Mouse (Mus musculus) heart, embryonic 13.5 days (tissue): ENCODE measurements at regions not wholly inside any gene's neighbourhood (a gene's known extent, or its start where the extent isn't known, plus 50 kb on each side); places are given as distances from the start of the nearest gene placed in this dataset.

Source experiments
- ATAC-seq: fragments of 200-750 bp; cut with Nextera tagmentation; 2 replicates; pipeline ENCODE4 v1.8.0; 2017; ENCODE audit warnings: moderate TSS enrichment; ENCODE audit not compliant: insufficient number of reproducible peaks, low FRiP score, low TSS enrichment; ENCODE audit errors: extremely low read depth
- H3K27ac ChIP-seq: fragments of 300-500 bp; sonication (generic); replicated peaks from 2 replicates; pipeline ENCODE4 v1.5.1; 2015; ENCODE audit warnings: moderate library complexity, mild to moderate bottlenecking, inconsistent platforms
- H3K27me3 ChIP-seq: fragments of 300-500 bp; sonication (generic); replicated peaks from 2 replicates; pipeline ENCODE4 v1.6.1; 2015; ENCODE audit warnings: mild to moderate bottlenecking, inconsistent platforms
- H3K36me3 ChIP-seq: fragments of 300-500 bp; sonication (generic); 2 replicates; pipeline ENCODE4 v1.6.1; 2015; ENCODE audit warnings: mild to moderate bottlenecking, inconsistent platforms
- H3K4me1 ChIP-seq: fragments of 300-500 bp; sonication (generic); 2 replicates; pipeline ENCODE4 v1.6.1; 2015; ENCODE audit warnings: inconsistent platforms
- H3K4me2 ChIP-seq: fragments of 300-500 bp; sonication (generic); 2 replicates; pipeline ENCODE4 v1.6.1; 2015; ENCODE audit warnings: inconsistent platforms, mild to moderate bottlenecking, moderate library complexity
- H3K4me3 ChIP-seq: fragments of 300-500 bp; sonication (generic); 2 replicates; pipeline ENCODE4 v1.5.1; 2015; ENCODE audit warnings: moderate library complexity, mild to moderate bottlenecking, inconsistent platforms
- H3K9ac ChIP-seq: fragments of 300-500 bp; sonication (generic); 2 replicates; pipeline ENCODE4 v1.6.1; 2015; ENCODE audit warnings: inconsistent platforms, mild to moderate bottlenecking, moderate library complexity
- H3K9me3 ChIP-seq: fragments of 300-500 bp; sonication (generic); 2 replicates; pipeline ENCODE4 v1.6.1; 2016; ENCODE audit warnings: inconsistent platforms
- WGBS: fragments of 180-500 bp; shearing (Covaris S2); methylation state at CpG from one replicate; pipeline ENCODE4 v1.1.7; 2015; ENCODE audit warnings: mixed read lengths; 5-methylcytosine and 5-hydroxymethylcytosine counted together

DNA sequence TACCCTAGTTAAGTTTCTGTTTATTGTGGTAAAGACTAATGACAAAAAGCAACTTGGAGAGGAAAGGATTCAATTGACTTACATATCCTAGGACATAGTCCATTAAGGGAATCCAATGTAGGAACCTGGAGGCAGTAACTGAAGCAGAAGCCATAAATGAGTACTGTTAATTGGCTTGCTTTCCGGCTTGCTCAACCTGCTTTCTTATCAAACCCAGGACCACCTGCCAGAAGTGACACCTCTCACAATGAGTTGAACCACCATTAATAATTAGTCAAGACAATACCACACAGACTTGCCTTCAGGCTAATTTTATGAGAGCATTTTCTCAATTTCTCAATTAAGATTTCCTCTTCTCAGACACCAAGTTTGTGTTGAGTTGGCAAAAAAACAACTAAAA lies 148.8 kb downstream of the Ccser2 start:
- Histone ChIP-seq H3K27me3 (no peaks in the 10 kb centered on the region), H3K4me3 (no peak overlapping the region), H3K9me3 (no peaks in the 10 kb centered on the region), H3K36me3 (no peaks in the 10 kb centered on the region), H3K4me1 (no peaks in the 10 kb centered on the region), H3K9ac (no peak overlapping the region), H3K4me2 (no peak overlapping the region), H3K27ac (no peak overlapping the region)
- no peak for ATAC-seq
- 83% methylated on average over 1 of the region's 1 CpGs for WGBS

DNA sequence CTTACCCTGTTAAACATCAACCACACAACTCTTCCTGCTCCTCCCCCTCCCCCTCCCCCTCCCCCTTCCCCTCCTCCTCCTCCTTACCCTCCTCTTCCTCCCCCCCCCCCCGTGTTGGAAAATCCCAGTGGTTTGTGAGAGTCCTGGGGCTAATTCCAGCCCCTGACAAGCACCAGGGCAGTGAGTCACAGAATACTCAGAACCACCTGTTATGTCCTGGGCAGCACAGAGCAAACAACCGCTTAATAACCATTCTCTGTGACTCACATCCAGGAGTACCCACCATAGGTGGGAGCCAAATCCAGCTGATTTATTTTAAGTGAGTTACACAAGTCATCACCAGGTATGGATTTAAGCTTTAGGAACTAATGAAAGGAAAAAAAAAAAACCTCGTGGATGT lies 166.2 kb downstream of the Ccser2 start:
- no peak overlapping the region for H3K4me3 ChIP-seq
- no peak overlapping the region for H3K9ac ChIP-seq
- 80% methylated on average over 2 of the region's 3 CpGs for WGBS
- H3K27me3 ChIP-seq = no peaks in the 10 kb centered on the region
- H3K36me3 ChIP-seq = no peaks in the 10 kb centered on the region
- no peak overlapping the region for H3K4me2 ChIP-seq
- H3K9me3 ChIP-seq = no peaks in the 10 kb centered on the region
- no peak overlapping the region for H3K27ac ChIP-seq
- H3K4me1 ChIP-seq = 0 out of 2 replicates have a peak, but pooled peaks cover 5% of the 10 kb centered on the region
- ATAC-seq = no peak

DNA sequence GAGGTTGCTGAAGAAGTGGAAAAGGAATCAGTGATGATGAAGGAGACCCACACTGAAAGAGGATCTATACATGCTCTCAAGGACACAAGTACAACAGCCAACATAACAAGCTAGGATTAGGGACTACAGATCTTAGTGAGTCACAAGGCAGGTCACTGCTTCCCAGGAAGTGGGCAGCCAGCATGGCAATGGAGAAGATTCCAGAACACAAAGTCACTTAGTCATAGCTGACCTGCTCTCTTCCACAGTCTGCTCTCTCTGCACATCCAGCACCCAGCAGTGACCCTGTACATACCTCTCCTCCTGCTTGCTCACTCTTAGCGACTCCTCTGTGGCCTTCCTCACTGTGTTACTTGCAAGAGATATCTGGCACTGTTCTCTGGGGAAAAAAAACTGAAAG lies 168.8 kb downstream of the Ccser2 start:
- Histone ChIP-seq H3K4me3 (no peak overlapping the region), H3K27me3 (no peaks in the 10 kb centered on the region), H3K9ac (no peak overlapping the region), H3K4me2 (no peak overlapping the region), H3K27ac (no peak overlapping the region), H3K36me3 (no peaks in the 10 kb centered on the region), H3K9me3 (no peaks in the 10 kb centered on the region), H3K4me1 (0 out of 2 replicates have a peak, but pooled peaks cover 5% of the 10 kb centered on the region)
- 70% methylated on average over 1 of the region's 1 CpGs for WGBS
- no peak for ATAC-seq

DNA sequence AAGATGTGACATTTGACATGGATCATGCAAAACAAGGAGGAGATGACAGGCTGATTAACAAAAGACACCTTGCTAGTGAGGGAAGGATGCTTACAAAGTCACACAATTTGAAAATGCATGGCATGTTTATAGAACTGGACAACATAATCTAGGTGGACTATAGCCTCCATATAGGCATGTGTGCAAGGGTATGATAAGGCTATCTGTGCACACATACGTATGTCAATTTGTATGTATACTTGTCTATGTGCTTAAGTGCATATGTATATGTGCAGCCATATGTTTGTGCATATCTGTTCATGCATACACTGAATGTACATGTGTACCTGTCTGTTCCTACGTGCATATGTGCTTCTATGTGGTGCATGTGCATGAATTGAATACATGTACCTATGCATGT lies 186.7 kb downstream of the Ccser2 start:
- Histone ChIP-seq H3K36me3 (no peaks in the 10 kb centered on the region), H3K27ac (no peak overlapping the region), H3K4me3 (no peak overlapping the region), H3K4me1 (no peaks in the 10 kb centered on the region), H3K9ac (no peak overlapping the region), H3K4me2 (no peak overlapping the region), H3K9me3 (no peaks in the 10 kb centered on the region), H3K27me3 (no peaks in the 10 kb centered on the region)
- no peak for ATAC-seq
- WGBS = 76% methylated on average over 2 of the region's 2 CpGs

DNA sequence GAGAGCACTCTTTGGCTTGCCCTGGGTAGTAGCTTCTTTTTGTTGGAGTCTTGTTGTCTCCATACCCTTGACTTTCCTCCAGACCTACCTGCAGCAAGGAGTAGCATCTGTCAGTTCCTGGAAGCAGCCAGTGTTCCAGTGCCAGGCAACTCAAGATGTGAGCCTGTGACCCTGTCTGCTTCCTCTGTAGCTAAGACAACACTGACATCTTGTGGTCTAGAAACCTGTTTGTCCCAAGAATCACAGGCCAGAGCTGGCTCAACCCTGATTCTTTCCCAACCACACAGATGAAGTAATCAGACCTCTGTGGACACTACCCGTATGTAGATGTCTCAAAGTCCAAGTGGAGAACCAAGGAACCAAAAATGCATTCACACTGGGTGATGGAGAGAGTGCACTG lies 189.6 kb downstream of the Ccser2 start:
- Histone ChIP-seq H3K4me3 (no peak overlapping the region), H3K9ac (no peak overlapping the region), H3K36me3 (no peaks in the 10 kb centered on the region), H3K4me2 (no peak overlapping the region), H3K4me1 (peaks cover 4% of the 10 kb centered on the region; the same call in 1 of the 2 replicates), H3K9me3 (no peaks in the 10 kb centered on the region), H3K27me3 (no peaks in the 10 kb centered on the region), H3K27ac (no peak overlapping the region)
- ATAC-seq = no peak
- 43% methylated on average over 1 of the region's 1 CpGs for WGBS

DNA sequence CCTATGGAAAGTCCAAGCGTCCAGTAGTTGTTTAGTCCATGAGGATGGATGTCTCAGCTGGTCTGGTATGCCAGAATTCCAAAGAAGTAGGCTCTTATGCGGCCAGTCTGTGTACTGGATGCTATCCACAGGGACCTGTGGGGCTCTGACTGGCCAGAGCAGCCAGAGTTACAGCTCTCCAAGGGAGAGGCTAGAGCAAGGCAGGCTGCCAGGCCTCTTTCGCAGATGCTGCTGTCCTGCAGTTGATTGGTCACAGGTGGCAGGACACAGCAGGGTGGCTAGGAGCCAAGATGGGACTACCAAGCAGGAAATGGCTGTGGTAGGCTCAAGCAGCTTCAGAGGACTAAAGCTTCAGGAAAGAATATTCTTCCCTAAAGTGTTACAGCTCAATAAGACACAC lies 194.2 kb downstream of the Ccser2 start:
- Histone ChIP-seq H3K36me3 (no peaks in the 10 kb centered on the region), H3K9ac (no peak overlapping the region), H3K4me2 (no peak overlapping the region), H3K27me3 (no peaks in the 10 kb centered on the region), H3K4me1 (peaks cover 4% of the 10 kb centered on the region; the same call in 1 of the 2 replicates), H3K4me3 (no peak overlapping the region), H3K9me3 (no peaks in the 10 kb centered on the region), H3K27ac (no peak overlapping the region)
- WGBS = 51% methylated on average over 3 of the region's 3 CpGs
- no peak for ATAC-seq

DNA sequence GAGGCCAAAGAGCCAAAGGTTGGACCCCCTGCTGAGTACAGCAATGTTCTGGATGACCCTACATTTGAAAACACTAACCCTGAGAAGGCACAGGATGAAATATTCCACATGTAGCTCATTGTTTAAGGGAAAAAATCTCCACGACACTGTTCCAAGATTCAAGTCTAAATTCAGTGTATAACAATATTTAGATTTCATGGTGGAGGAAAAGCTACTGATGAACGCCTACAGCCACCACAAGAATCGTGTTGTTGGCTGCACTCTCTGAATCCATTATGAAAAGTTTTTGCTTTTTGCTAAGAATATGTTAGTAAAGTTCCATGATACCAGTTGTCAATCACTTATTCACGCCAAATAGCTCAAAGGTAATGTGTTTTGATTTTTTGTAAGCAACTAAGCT lies 204.2 kb downstream of the Ccser2 start:
- Histone ChIP-seq H3K27ac (no peak overlapping the region), H3K4me2 (no peak overlapping the region), H3K36me3 (no peaks in the 10 kb centered on the region), H3K4me1 (no peaks in the 10 kb centered on the region), H3K27me3 (no peaks in the 10 kb centered on the region), H3K4me3 (no peak overlapping the region), H3K9ac (no peak overlapping the region), H3K9me3 (no peaks in the 10 kb centered on the region)
- no peak for ATAC-seq
- 73% methylated on average over 4 of the region's 4 CpGs for WGBS

DNA sequence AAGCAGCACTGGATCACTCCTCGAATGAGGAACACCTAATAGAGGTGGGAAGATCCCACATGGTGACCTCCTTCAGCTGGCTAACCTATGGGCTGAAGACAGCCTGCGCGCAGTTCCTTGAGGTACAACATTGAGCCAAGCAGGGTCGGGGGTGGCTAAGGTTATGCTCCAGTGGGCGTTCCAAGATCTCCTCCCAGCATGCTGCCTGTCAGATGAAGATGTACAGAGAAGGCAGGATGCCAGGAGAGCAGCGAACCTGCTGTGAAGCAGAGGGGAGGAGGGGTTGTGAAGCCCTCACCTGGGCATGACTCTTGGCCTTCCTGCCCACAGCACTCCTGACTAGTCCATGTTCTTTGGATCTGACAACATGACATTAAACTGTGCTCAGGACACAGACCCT lies 212.5 kb downstream of the Ccser2 start:
- no peak for ATAC-seq
- whole genome bisulfite sequencing = 74% methylated on average over 6 of the region's 6 CpGs
- H3K27me3 ChIP-seq = no peaks in the 10 kb centered on the region
- no peaks in the 10 kb centered on the region for H3K9me3 ChIP-seq
- H3K27ac ChIP-seq = no peak overlapping the region
- H3K4me2 ChIP-seq = no peak overlapping the region
- H3K4me3 ChIP-seq = no peak overlapping the region
- no peaks in the 10 kb centered on the region for H3K4me1 ChIP-seq
- H3K36me3 ChIP-seq = no peaks in the 10 kb centered on the region
- H3K9ac ChIP-seq = no peak overlapping the region

DNA sequence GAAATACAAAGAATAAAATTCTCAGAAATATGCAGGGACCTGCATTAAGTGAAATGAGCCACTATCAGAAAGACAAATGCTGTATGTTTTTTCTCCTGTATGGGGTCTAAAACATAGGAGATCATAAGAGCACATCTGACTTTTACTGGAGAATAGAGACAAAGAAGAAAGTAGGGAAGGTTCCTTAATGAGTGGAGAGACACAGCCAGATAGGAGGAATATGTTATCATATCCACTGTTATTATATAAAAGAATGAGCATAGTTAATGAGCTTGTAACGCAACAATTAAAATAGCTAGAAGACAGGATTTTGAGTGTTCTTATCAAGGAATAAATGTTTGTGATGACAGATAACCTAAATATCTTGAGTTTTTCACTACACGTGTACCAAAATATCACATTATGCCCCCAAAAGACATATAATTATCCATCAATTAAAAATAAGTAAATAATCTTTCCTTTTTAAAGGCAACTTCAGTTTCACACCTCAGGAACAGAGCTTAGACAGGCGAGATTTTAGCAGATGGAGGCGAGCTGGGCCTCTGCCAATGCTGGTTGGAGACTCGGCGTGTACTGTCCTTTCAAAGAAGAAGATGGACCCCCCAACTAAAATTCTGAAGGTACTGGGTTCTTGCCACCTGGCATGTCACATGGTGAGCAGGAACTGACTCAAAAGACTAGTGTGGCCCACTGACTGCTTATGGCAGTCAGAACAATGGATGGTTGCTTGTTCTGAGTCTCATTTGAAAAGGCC lies 220.3 kb downstream of the Ccser2 start:
- Histone ChIP-seq H3K4me2 (no peak overlapping the region), H3K4me1 (no peaks in the 10 kb centered on the region), H3K36me3 (no peaks in the 10 kb centered on the region), H3K9ac (no peak overlapping the region), H3K27ac (no peak overlapping the region), H3K4me3 (no peak overlapping the region), H3K9me3 (no peaks in the 10 kb centered on the region), H3K27me3 (no peaks in the 10 kb centered on the region)
- no peak for ATAC-seq
- 81% methylated on average over 6 of the region's 6 CpGs for WGBS

DNA sequence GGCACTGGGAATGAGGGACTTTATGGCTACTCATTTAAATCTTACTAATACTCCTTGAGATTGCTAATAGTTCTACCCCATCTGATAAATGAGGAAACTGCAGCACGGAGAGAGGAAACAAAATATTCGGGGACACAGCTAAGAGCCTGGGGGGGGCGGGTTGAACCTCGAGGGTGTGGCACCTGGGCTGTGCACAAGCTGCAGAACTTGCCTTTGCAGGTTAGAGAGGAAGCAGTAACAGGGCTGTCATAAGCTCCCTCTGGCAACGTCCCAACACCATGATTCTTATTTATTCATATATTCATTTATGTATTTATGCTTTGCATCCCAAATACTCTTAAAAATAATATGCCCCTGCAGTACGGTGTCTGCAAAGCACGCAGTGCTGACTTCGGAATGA lies 237.5 kb downstream of the Ccser2 start:
- Histone ChIP-seq H3K4me1 (no peaks in the 10 kb centered on the region), H3K9me3 (no peaks in the 10 kb centered on the region), H3K27me3 (no peaks in the 10 kb centered on the region), H3K4me2 (no peak overlapping the region), H3K27ac (no peak overlapping the region), H3K9ac (no peak overlapping the region), H3K4me3 (no peak overlapping the region), H3K36me3 (no peaks in the 10 kb centered on the region)
- ATAC-seq = no peak
- 74% methylated on average over 8 of the region's 8 CpGs for whole genome bisulfite sequencing

DNA sequence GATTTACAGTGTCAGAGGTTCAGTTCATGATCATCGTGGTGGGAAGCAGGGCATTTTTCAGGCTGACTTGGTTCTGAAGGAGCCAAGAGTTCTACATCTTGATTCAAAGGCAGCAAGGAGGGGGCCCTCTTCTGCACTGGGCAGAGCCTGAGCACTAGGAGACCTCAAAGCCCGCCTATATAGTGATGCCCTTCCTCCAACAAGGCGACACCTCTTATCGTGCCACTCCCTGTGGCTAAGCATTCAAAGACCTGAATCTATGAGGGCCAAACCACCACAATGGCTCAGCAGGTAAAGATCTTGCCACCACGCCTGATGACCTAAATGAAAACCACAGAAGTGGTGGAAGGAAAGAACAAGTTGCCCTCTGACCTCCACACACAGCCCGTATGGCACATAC lies 242.5 kb downstream of the Ccser2 start:
- ATAC-seq = no peak
- H3K4me2 ChIP-seq = no peak overlapping the region
- no peaks in the 10 kb centered on the region for H3K27me3 ChIP-seq
- no peak overlapping the region for H3K27ac ChIP-seq
- no peaks in the 10 kb centered on the region for H3K36me3 ChIP-seq
- no peaks in the 10 kb centered on the region for H3K9me3 ChIP-seq
- H3K4me3 ChIP-seq = no peak overlapping the region
- no peak overlapping the region for H3K9ac ChIP-seq
- H3K4me1 ChIP-seq = no peaks in the 10 kb centered on the region
- 75% methylated on average over 6 of the region's 6 CpGs for WGBS

DNA sequence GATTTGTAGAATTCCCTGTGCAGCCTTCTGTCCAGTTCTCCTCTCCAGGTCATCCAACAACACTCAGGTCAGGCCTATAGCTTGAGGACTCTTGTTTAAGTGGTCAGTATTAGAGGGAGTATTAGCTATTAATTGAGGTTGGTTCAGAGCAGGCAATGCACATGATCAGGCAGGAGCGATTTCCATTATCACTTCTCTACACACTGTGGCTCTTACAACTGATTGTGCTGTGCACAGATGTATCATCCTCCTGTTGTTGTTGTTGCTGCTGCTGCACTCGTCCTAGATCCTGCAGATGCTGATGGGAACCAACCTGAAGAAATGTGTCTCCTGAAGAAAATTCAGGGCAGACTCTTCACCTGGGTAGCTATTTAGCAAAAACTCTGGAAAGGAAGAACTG lies 252.9 kb downstream of the Ccser2 start:
- no peak overlapping the region for H3K4me3 ChIP-seq
- H3K9me3 ChIP-seq = no peaks in the 10 kb centered on the region
- H3K4me1 ChIP-seq = no peaks in the 10 kb centered on the region
- H3K27me3 ChIP-seq = no peaks in the 10 kb centered on the region
- 61% methylated on average over 2 of the region's 2 CpGs for WGBS
- ATAC-seq = no peak
- H3K4me2 ChIP-seq = no peak overlapping the region
- H3K9ac ChIP-seq = no peak overlapping the region
- no peaks in the 10 kb centered on the region for H3K36me3 ChIP-seq
- H3K27ac ChIP-seq = no peak overlapping the region
